ENCODE assay signal across 8 mouse cellular contexts in the genomic region with DNA sequence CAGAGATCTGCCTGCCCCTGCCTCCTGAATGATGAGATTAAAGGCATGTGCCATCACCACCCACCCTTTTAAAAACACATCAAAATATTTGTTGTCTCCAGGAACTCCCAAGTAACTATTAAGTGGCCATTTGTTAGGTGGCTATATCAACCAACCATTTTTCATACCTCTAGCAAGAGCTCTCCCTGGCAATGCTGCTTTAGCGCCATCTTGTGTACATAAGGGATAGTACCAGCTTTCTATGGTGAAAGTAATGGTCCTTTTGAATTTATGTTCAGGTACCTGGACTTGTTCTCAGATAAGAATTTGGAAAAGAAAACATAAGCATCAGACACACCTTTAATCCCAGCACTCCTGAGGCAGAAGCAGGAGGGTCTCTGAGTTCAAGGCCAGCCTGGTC. TPM values are rescaled to one million over a fixed set of nuclear protein-coding genes. Genes with fewer than 3 reads are reported as not detected.
A peak's percentile ranks its signal among the peaks of the same experiment; 100 is the strongest.
DNase-seq lines count a peak whose midpoint lies in the region; TF ChIP-seq lines count a peak whose summit lies in the region.
"Had no signal": no experiment of that assay in that cellular context is flagged by ENCODE, and none has a peak within 500 bp of the region (broad histone marks: within the 10 kb centered on the region; RNA-seq: fewer than 3 reads in every experiment).

No protein-coding gene starts in this region.

- peak; percentile 60 for DNase-seq in layer of hippocampus, adult 11-12 months (ENCODE audit: low spot score)
- no peak for DNase-seq in layer of hippocampus, adult 8-10 months (ENCODE audit: low spot score in 2 of 2)
- DNase-seq in CD4-positive, CD25-positive, alpha-beta regulatory T cell, adult 2 months (ENCODE audit: low read depth, low spot score), result peak; percentile 83
- peak; percentile 56 for DNase-seq in MEL-GATA-1-ER (ENCODE audit: extremely low read depth, low read depth)
- DNase-seq in embryo, embryonic 9.5 days (ENCODE audit: extremely low spot score), result peak; percentile 59
- no peak for DNase-seq in lung, adult 2 months
- no peak for DNase-seq in urinary bladder, postnatal 36 days (ENCODE audit: low spot score in 2 of 2)

- peak; percentile 44; the same call in 1 of the 2 replicates for TF ChIP-seq CTCF in lung, adult 2 months (IDR thresholded peaks at IDR 0.05; ENCODE audit: insufficient read depth, low read length)

- TF ChIP-seq POLR2A in lung, adult 2 months (IDR thresholded peaks at IDR 0.05; ENCODE audit: borderline replicate concordance, extremely low read depth, low read depth, low read length), result no peak

- WGBS in lung, adult 2 months, result 2% methylated on average over 1 of the region's 1 CpGs

- peaks cover 4% of the 10 kb centered on the region for H3K4me1 ChIP-seq in lung, adult 2 months (ENCODE audit: control insufficient read depth, insufficient read depth, low read length)

- H3K4me3 ChIP-seq in lung, adult 2 months (replicated peaks; ENCODE audit: extremely low read depth, low read depth, low read length), result no peak overlapping the region

RNA-seq across cellular contexts. Expression of a gene that starts 9.9 kb away (rescaled TPM):
- 1 to 10 TPM; 3.0 to 5.4 (median 4.5) TPM for total RNA-seq in layer of hippocampus, adult 8-10 months (2022)
- polyA plus RNA-seq in lung, adult 2 months (2012; rRNA removed), result 0.25 and 0.31 TPM in 2 replicates
- polyA plus RNA-seq: gonadal fat pad, adult 2 months had no signal

RNA-seq across cellular contexts. Expression of a gene that starts 10.5 kb away (rescaled TPM):
- total RNA-seq in layer of hippocampus, adult 8-10 months (2022), result 1 to 10 TPM; 1.0 to 4.3 (median 1.3) TPM
- polyA plus RNA-seq in lung, adult 2 months (2012; rRNA removed), result not detected in 2 replicates
- polyA plus RNA-seq: gonadal fat pad, adult 2 months had no signal

RNA-seq across cellular contexts. Expression of a gene that starts 21.5 kb away (rescaled TPM):
- 10 to 100 TPM; 55.8 to 64.9 (median 60.1) TPM for total RNA-seq in layer of hippocampus, adult 8-10 months (2022)
- 9.3 and 18.8 TPM in 2 replicates for polyA plus RNA-seq in lung, adult 2 months (2012; rRNA removed)

RNA-seq across cellular contexts. Expression of a gene that starts 47.1 kb away (rescaled TPM):
- 10 to 100 TPM; 17.1 to 18.2 (median 17.9) TPM for total RNA-seq in layer of hippocampus, adult 8-10 months (2022)
- polyA plus RNA-seq in lung, adult 2 months (2012; rRNA removed), result 16.7 and 29.8 TPM in 2 replicates

RNA-seq across cellular contexts. Expression of a gene that starts 51.6 kb away (rescaled TPM):
- total RNA-seq in layer of hippocampus, adult 8-10 months (2022), result 10 to 100 TPM; 15.5 to 19.3 (median 17.3) TPM
- polyA plus RNA-seq in lung, adult 2 months (2012; rRNA removed), result 8.4 and 12.1 TPM in 2 replicates

Comparison
In these comparisons a context has a peak if more than half of its experiments do, and no peak if none do; other contexts are left out.
1. DNase-seq: peak in layer of hippocampus, adult 11-12 months (single experiment), CD4-positive, CD25-positive, alpha-beta regulatory T cell, adult 2 months (single experiment), MEL-GATA-1-ER (single experiment) and embryo, embryonic 9.5 days (single experiment); none in layer of hippocampus, adult 8-10 months (0 of 2), lung, adult 2 months (single experiment) and urinary bladder, postnatal 36 days (0 of 2).